Mouse (Mus musculus) T-helper 1 cell (primary cell): Measurements from ENCODE around the gene Scmh1.

Experiments
- in situ Hi-C: fragments of 300-600 bp; cut with MboI, MseI; formaldehyde crosslinking; loops from one replicate; pipeline ENCODE4 v1.15.1; 2025; ENCODE audit warnings: high pct_unique_total_duplicates

Gene Scmh1

DNA sequence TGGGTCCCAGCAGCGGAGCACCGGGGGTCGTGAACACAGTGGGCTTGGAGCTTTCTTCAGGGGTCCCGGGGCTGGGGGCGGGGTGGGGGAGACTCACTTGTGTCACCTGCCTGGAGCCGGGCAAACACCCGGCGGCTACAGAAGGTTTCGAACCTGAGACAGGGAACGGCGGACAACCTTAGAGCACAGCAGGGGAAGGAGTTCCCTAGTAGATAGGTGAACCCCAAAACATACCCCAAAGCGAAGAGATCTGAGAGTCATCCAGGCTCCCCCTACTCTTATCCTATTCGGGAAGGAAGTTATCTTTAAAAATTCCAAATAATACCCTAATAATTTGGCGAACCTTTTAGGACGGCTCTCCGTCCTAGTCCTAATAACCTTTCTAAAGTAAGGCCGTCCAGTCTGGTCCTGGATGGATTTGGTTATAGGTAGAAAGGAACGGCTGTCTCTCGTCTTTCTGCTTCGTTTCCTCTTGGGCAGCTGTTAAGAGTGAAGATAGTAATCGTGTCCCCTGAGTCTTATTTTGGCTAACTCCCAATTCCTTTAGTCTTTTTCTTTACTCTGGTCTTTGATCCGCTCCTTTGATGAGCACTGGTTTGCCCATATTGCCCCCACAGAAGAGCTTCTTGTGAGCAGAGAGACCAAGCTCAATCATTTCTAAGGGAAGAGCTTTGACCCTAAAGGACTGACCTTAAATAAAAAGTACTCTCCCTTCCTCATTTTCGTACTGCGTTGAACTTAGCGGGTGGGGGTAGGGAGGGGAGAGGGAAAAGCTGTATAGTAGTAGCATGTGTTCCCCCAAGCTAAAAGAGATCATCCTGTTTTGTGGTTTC is 941 bp downstream of the Scmh1 start:
- in situ Hi-C loops = no loop called here

DNA sequence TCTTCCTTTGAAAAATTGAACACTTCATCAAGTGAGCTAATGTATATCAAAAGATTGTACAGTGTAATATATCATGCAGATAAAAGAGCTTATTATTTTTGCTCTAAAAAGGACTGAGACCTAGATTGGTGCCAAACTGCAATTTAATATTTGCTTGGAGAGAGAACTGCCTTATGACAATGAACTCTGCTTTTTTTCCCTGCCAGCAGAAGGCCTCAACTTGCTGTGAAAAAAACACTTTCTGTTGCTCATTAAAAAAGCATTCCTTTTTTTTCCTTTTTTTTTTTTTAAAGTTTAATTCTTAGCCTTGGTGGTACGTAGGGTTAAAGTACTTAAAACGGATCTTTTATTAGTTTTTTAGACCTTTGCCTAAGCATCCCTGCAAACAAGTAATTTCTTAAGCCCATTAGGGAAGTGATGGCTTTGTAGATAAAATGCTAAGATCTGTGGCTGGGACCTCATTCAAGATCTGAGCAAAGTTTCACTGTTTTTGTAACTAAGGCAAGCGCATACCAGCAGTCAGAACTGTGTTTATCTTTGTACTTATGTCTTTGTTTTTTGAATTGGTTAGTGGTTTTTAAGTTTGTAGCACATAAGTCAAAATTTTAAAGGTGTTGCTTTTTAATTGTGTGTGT is 1.7 kb downstream of the Scmh1 start:
- in situ Hi-C loops = no loop called here

DNA sequence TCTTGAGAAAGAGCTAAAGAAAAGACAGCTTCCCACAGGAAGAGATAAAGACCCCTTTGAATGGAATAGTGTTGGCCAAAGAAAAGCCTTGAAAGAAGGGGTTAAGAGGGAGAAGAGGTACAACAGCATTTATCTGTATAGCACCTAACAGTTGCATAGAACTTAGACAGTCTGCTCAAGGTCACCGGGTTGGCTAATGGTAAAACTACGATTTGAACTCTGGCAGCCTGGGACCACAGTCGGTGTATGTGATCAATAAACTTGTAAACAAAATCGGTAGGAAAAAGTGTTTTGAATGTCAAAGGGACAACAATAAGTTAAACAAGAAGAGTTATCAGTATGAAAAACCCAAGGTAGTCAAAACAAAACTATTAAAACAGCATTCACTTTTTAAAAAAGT is 13.0 kb downstream of the Scmh1 start:
- in situ Hi-C loops = no loop called here

DNA sequence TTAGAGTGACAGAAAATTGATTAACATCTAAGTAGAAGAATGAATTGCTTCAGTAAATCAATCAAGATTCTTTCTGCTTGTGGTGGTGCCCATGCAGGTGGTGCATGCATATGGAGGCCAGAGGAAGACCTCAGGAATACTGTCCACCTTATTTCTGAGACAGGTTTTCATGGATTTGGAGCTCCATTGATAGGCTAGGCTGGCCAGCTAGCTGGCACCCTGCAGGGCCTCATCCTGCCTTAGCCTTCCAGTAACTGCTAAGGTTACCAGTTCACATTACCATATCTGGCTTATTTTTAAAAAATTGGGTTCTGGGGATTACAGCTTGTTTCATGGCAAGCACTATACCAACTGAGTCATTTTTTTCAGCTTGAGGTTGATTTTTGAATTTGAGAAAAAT is 15.1 kb downstream of the Scmh1 start:
- in situ Hi-C loops = no loop called here

DNA sequence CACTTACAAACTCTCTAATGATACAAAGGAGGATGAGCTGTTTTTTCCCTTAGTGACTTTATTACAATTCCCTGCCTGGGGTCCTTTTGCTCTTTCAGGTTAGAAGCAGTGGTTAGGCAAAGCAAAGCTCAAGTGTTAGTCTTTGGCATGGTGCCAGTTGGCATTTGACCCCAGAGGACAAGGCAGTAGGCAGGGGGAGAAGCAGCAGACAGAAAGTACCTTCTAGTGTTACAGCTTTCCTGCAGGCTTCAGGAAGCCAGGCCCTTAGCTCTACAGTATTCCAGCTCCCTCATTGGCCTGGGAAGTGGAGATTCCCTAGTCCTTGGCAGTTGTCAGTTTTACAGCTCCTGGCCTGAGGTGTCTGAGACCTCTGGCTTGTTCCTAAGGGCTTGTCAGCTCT is 15.6 kb downstream of the Scmh1 start:
- in situ Hi-C loops = no loop called here

DNA sequence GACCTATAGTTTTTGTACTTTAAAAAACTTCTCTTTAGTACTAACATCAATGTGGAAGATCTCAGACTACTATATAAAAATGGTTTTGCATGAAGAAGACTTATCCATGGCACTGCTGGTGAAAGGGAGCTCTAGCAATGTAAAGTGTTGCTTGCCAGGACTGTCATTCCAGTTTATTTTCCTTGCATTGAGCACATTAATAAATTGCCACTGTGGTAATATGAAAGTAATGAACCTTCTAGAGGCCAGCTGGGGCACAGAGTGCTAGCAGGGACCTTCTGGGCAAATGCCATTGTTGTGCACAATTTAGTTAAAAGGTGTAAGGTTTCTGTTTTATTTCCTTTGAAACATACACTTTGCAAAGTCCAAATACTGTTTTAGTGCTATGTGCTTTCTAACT is 25.5 kb downstream of the Scmh1 start:
- in situ Hi-C loops = no loop called here

DNA sequence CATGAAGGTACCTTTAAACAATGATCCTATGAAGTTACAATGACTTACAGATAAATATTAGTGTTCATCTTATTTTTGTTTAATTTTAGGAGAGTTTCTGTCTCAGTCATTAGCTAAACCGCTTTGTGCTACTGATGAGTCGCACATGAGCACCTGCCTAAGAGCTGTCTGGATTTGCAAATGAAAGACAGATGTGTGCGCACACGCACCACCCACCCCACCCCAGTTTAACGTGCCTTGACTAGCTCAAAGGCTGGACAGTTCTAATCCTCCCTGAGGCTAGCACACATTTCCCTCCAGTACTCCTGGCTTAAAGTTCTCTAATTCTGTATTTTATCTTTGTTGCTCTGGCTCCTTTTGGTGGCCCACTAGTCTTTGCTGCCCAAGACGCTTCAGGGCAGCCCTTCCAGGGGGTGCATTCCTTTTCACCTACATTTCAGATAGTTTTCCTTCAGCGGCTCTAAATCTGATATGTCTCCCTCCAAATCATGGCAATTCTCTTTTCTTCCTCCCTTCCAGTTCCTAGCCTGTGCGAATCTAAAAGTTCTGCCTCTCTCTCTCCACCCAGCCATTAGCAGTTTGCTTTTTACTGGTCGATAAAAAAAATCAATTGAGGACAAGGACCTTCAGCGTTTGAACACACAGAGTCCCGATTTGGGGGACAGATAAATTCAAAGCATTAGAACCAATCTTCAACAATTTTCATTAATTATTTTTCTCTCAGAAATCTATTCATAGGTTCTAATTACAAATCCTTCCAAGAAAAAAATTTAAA is 27.7 kb downstream of the Scmh1 start:
- in situ Hi-C loops = no loop called here

DNA sequence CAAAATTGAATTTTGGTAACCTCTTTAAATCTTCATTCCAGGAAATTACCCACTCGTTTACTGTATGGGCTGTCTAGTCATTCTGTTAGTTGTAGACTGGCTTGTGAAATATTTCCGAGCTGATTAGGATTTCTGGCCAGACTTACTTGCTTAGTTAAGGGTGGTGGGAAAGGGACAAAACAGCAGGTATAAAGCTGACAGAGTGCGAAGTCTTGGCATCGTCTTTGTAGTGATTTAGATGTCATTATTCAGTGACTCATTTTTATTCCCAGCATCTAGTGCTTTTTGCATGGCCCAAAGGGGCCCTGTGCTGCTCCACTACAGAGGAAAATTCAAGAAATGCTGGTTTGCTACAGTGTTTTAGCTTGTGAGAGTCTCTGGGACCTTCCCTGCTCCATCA is 56.7 kb downstream of the Scmh1 start:
- in situ Hi-C loops = no loop called here

DNA sequence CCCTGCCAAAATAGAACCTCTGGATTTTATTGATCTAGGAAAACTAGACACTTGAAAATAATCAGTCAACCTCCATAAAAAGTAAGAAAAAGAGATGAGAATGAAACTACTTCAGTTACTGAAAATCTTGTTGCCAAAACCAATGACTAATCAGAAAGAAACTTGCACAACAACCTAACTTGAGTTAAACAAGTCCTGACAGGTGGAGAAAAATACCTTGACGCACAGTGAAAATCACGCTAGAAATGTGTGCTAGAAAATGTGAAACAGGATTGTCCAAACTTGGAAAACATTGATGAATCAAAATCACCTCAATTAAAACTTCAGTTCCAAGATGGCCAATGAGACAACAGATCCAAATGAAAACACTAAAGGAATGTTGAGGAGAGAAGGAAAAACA is 67.9 kb downstream of the Scmh1 start:
- in situ Hi-C loops = no loop called here

DNA sequence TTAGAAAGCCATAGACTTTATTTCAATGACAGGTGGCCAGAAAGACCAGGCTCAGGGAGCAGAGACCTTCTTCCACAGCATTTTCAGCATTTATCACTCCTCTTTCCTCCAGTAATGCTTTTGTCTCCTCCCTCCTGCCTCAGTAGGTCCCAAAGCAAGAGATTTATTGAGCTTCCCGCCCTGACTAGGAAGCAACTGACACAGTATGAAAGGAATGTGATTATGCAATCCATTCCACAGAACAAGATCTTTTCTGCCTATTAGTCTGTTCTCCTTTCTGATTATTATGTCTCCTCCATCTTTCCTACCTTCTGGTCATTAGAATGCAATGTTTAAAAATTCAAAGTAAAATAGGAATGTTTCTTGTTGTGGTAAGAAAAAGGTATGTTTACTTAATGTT is 82.6 kb downstream of the Scmh1 start:
- in situ Hi-C loops = no loop called here

DNA sequence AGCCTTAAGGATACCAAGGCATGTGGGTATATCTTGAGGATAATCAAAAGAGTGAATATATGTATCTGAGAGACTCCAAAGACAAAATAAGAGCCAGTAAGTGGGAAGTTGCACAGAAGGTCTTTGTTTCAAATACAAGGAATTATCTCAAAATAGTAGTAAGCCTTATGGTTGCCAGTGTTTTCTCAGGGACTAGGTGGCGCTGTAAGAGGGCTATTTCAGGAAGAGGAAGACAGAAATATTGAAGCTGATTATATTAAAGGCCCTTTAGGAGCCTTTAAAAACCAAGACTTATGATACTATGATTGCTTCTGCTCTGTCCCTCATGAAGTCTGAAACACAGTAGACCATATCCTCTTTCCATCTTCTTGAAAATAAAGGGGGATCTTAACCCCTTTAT is 101.9 kb downstream of the Scmh1 start:
- in situ Hi-C loops = no loop called here

DNA sequence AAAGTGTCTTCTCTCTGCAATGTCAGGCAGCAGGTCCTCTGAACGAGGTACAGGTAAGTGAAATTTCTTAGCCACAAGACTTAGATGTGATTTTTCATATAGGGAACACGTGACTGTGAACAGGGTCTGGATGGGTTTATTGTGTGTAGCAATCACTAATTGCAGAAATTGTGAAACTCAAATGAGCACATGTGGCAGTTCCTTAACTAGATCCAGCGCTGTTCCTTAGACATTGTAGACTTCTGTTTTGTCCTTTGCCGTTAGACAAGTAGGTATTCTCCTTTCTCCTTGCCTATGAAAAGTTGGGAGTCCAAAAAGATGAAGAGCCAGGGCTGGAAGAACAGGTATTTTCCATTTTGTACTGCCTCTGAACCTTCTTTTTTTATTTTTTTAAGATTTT is 106.1 kb downstream of the Scmh1 start:
- in situ Hi-C loops = no loop called here

DNA sequence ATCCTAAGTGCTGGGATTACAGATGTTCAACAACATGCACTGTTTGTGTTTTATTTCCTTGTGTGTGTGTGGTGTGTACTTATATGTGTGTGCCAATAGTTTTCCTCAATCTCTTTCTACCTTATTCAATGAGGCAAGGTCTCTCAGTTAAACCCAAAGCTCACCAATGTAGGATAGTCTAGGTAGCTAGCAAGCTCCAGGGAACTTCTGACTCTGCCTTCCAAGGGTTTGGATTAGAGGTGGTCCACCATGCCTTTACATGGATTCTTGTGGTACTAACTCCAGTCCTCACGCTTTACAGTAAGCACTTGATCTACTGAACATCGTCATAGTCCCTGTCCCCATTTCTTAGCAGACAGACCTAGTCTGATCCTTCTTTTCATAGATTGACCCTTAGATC is 109.3 kb downstream of the Scmh1 start:
- in situ Hi-C loops = no loop called here

DNA sequence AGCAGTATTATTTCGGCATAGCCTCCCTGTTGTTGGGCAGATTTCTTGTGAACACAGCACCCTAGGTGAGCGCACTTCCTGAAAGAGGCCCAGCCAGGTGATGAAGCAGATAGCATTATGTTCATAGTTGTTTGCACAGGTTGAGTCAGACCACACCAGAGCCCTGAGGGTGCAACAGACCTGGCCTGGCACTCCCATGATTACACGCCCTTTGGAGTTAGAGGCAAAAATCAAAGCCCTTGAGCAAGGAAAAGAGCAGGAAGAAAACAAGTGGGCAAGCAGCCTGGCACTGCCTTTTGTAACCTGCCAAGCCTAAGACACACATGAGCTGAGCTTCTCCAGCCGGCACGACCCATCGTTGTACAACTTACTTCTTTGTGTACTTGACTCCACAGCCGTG is 111.4 kb downstream of the Scmh1 start:
- in situ Hi-C loops = no loop called here

DNA sequence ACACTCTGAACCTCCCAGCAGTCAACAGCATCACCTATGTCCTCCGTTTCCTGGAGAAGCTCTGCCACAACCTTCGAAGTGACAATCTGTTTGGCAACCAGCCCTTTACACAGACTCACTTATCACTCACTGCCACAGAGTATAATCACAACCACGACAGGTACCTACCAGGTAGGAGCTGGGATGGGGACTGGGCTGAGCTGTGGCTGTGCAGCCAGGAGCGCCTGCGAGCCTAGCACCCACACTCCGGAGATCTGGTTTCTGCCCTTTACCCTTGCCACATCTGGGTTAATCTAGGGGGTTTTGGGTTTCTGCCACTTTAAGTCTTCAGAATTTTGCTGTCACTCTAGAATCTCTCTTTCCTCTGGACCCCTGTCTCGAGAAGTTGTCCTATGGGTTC is 111.8 kb downstream of the Scmh1 start:
- in situ Hi-C loops = no loop called here

DNA sequence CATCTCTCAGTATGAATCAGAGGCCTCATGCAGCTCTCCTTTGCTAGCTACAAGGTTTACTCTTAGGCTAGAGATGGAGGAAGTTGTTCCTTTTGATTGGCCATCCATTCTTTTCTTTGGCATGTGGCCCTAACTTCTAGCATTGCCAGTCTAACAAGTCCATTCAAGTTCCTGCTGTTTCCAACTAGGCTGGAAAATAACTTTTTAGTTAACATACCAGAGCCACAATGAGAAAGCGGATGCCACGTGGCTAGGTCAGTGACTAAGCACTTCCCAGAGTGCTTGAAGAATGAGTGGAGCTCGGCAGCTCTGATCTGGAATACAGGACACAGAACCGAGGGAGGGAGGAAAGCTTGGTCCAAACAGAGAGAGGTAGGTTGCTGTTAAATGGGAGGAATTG is 112.3 kb downstream of the Scmh1 start:
- in situ Hi-C loops = no loop called here

DNA sequence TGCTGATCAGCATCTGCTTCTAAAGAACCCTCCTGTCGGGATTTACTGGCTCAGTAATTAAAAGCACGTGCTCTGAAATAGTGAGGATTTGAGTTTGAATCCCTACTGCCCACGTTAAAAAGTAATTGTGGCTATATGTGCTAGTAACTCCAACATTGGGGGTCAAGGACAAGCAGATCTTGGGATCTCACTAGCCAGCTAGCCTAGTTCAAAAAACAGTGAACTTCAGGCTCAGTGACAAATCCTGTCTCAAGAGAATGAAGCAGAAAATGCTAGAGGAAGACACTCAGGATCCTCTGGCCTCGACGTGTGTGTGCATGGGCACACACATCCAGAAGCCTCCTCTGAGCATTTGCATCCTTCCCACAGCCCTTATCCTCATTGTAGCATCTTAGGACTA is 116.7 kb downstream of the Scmh1 start:
- in situ Hi-C loops = no loop called here

DNA sequence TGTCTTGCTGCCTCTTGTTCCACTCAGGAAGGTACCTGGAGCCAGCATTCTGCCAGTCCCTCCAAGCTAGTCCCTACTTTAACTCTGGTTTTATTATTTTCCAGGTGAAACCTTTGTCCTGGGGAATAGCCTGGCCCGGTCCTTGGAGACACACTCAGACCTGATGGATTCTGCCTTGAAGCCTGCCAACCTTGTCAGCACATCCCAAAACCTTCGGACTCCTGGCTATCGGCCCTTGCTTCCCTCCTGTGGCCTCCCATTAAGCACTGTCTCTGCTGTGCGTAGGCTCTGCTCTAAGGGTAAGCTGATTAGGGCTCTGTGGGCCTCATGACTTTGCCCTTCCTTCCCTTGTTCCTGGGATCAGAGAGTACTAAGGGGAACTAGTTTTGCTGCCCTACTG is 117.3 kb downstream of the Scmh1 start:
- in situ Hi-C loops = no loop called here

DNA sequence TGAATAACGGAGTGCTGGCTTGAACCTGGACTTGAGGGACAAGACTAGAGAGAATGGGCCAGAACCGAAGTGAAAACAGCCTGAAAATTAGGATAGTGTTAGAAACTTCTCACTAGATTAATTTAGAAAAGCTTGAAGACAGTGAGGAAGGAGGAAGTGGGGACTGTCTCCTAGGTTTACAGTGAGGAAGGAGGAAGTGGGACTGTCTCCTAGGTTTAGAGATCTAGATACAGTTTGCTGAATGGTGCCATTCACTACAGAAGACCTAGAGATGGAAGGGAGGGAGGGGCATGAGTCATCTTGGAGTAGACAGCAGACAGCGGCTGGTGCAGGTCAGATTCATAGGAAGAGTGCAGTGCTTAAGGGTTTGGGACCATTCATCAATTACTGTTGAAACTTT is 118.0 kb downstream of the Scmh1 start:
- in situ Hi-C loops = no loop called here

DNA sequence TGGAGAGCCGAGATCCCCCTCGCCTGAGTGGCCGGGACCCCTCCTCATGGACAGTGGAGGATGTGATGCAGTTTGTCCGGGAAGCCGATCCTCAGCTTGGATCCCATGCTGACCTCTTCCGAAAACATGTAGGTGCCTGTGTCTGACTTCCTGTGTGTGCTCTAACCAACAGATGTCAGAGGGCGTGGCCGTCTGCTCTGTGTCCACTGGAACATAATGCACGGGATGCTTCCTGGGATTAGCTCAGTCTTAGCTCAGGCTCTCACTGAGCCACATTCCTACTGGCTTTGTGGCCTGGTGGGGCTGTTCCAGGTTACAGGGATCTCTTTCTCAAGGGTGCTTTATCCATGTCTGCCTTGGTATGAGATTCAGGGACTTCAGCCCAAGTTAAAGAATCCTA is 123.1 kb downstream of the Scmh1 start:
- in situ Hi-C loops = no loop called here

DNA sequence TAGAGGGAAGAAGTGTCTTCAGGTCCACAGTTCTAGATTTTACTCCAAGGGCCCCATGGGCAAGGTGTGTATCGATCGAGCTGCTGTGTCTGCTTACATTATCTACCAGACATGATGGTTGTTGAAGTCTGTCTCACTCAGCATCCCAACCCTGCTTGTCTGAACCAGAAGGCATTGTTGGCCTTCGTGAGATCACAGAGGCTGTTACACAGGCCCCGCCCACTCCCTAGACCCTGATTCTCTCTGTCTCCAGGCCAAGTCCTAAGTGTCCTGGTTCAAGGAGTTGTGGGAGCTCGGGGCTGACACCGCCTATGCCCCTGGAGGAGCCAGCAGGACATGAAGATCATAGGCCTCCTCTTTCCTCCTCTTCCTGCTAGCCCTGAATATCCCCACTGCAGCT is 126.9 kb downstream of the Scmh1 start, which contains the start of gene Slfnl1:
Gene Slfnl1, plus strand, starts transcription at position 246 of the 400 bp plus-strand sequence.
- in situ Hi-C loops = no loop called here

DNA sequence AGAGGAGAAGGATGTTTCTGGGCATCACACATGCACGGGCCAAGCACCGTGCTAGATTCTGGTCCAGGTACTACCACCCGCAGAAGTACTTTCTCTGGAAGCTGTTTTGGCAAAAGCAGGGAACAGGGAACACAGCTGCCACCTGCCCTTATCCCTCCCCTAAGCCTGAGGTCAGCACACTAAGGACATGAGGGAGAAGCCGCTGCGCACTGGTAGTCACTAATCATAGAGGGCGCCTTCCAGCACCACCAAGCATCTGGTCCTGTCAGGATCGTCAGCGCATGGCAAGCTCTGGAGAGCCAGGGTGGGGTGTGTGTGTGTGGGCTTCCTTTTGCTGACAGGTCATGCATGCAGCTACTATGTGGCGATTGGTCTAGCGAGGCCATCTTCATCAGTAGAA is 133.6 kb downstream of the Scmh1 start:
- in situ Hi-C loops = no loop called here

DNA sequence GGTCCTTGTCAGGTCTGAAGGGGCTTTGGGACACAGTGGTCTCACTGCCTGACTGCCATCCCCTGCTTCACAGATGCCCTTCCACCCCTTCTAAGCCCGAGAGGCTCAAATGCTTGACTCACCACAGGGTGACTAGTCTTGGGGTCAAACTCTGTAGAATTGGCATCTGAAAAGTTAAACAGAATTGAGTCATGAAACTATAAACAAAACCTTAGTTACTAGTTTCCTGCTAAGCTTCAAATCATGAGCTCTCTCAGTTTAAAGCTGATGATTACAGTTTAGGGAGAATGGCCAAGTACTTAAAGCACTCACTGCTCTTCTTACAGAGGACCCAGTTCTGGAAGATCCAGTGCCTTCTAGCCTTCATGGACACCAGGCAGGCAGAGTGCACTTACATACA is 139.8 kb downstream of the Scmh1 start:
- in situ Hi-C loops = no loop called here
